Mouse (Mus musculus) kidney, postnatal 0 days (tissue): ENCODE measurements at regions not wholly inside any gene's neighbourhood (a gene's known extent, or its start where the extent isn't known, plus 50 kb on each side); places are given as distances from the start of the nearest gene placed in this dataset.

Source experiments
- ATAC-seq: fragments of 200-750 bp; cut with Nextera tagmentation; replicated peaks from 2 replicates; pipeline ENCODE4 v1.8.0; 2017; ENCODE audit warnings: low read depth, moderate number of reproducible peaks, moderate TSS enrichment, moderate library complexity; ENCODE audit not compliant: low FRiP score
- DNase-seq: peaks from one replicate; pipeline ENCODE4 v3.0.0-alpha.2; 2016; ENCODE audit warnings: low spot score
- H3K27ac ChIP-seq: fragments of 300-500 bp; sonication (generic); 2 replicates; pipeline ENCODE4 v1.5.1; 2014; ENCODE audit warnings: mild to moderate bottlenecking
- H3K27me3 ChIP-seq: fragments of 300-500 bp; sonication (generic); 2 replicates; pipeline ENCODE4 v1.6.1; 2014; ENCODE audit warnings: low read length, mixed read lengths; ENCODE audit not compliant: insufficient read depth
- H3K36me3 ChIP-seq: fragments of 300-500 bp; sonication (generic); 2 replicates; pipeline ENCODE4 v1.6.1; 2014; ENCODE audit warnings: low read length, mixed read lengths; ENCODE audit not compliant: insufficient read depth
- H3K4me1 ChIP-seq: fragments of 300-500 bp; sonication (generic); replicated peaks from 2 replicates; pipeline ENCODE4 v1.6.1; 2014; ENCODE audit warnings: antibody characterized with exemption, low read length, mixed read lengths; ENCODE audit not compliant: insufficient read depth
- H3K4me2 ChIP-seq: fragments of 300-500 bp; sonication (generic); 2 replicates; pipeline ENCODE4 v1.6.1; 2014; ENCODE audit warnings: mild to moderate bottlenecking, low read length, moderate library complexity, mixed read lengths
- H3K4me3 ChIP-seq: fragments of 300-500 bp; sonication (generic); replicated peaks from 2 replicates; pipeline ENCODE4 v1.5.1; 2014; ENCODE audit warnings: low read depth, low read length
- H3K9ac ChIP-seq: fragments of 300-500 bp; sonication (generic); 2 replicates; pipeline ENCODE4 v1.6.1; 2014; ENCODE audit warnings: low read depth, low read length
- H3K9me3 ChIP-seq: fragments of 300-500 bp; sonication (generic); replicated peaks from 2 replicates; pipeline ENCODE4 v1.6.1; 2016; ENCODE audit warnings: low read length, inconsistent platforms, mixed read lengths
- CTCF ChIP-seq: IDR thresholded peaks from 2 replicates; pipeline ENCODE4 v1.5.1; 2016; ENCODE audit warnings: antibody characterized with exemption, low read depth, mild to moderate bottlenecking, moderate library complexity
- WGBS: fragments of 180-500 bp; shearing (Covaris S2); extraction: QIAGEN DNeasy Blood & Tissue Kit; methylation state at CpG from one replicate; pipeline ENCODE4 v1.1.7; 2014; 5-methylcytosine and 5-hydroxymethylcytosine counted together

DNA sequence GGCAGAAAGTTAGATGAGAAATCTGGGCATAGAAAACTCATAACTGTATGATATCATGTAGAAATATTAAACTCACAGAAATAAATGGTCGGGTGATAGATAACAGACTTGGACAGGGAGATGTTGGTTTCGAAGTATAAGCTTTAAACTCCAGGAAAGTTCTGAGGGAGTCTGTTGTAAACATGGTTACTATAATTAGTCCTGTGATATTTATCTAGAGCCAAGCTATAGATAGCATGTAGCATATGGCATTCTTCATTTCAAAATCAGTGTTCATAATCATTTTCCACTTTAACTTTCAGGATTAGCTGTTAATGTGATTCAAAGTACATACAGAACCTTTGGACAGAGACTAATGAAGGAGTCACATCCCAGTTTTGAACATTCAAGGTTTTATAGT is 387.5 kb upstream of the Xrcc4 start:
- WGBS: 77% methylated on average over 2 of the region's 2 CpGs

DNA sequence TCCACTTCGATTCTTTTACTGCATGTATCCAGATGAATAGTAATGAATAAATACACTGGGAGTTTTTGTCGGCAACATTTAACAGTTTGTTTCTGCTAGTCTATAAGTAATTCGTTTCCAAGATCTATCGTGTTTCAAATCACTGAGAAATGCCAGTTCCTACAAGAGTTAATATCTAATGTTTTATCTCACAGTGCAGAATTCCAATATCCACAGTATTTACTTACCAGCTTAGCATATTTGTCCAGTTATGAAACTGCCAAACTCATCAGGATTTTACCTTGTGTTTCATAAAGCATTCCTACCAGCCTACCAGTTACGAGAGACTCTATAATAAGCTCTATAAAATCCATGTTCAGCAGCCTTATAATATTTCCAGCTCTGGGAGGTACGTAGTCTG is 385.1 kb upstream of the Xrcc4 start:
- H3K9me3 ChIP-seq: no peaks in the 10 kb centered on the region
- H3K4me2 ChIP-seq: no peak overlapping the region
- H3K36me3 ChIP-seq: no peaks in the 10 kb centered on the region
- no peak for ATAC-seq
- H3K27ac ChIP-seq: no peak overlapping the region
- H3K4me3 ChIP-seq: no peak overlapping the region
- DNase-seq: no peak
- H3K9ac ChIP-seq: no peak overlapping the region
- WGBS: 85% methylated on average over 6 of the region's 6 CpGs
- H3K4me1 ChIP-seq: no peaks in the 10 kb centered on the region
- TF ChIP-seq CTCF: no peak
- no peaks in the 10 kb centered on the region for H3K27me3 ChIP-seq

More for the DNA sequence above, 387.5 kb upstream of the Xrcc4 start:
- no peak overlapping the region for H3K4me3 ChIP-seq
- TF ChIP-seq CTCF: no peak
- H3K9ac ChIP-seq: no peak overlapping the region
- ATAC-seq (no peak), DNase-seq (no peak)
- H3K36me3 ChIP-seq: no peaks in the 10 kb centered on the region
- H3K4me1 ChIP-seq: no peaks in the 10 kb centered on the region
- no peak overlapping the region for H3K27ac ChIP-seq
- no peak overlapping the region for H3K4me2 ChIP-seq
- H3K9me3 ChIP-seq: no peaks in the 10 kb centered on the region
- no peaks in the 10 kb centered on the region for H3K27me3 ChIP-seq

DNA sequence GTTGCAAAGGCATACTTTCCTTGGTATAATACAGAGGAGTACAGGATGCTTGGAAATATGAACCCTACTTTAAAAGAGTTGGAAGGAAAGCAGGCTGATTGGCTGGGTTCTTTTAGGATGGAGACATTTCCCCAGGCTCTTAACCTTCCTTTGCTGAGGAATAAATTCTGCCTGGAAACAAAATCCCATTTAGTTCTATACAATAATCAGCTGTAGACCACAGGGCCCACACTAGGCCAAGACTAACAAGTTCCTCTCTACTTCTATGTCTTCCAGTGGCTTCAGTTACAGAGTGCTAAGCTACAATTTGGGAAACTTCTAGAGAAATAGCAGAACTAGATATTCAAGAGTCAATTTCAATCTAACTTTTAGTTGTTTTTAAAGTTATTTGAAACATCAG is 384.6 kb upstream of the Xrcc4 start:
- Histone ChIP-seq H3K9ac (no peak overlapping the region), H3K27ac (no peak overlapping the region), H3K4me3 (no peak overlapping the region), H3K9me3 (no peaks in the 10 kb centered on the region), H3K4me2 (no peak overlapping the region), H3K4me1 (no peaks in the 10 kb centered on the region), H3K36me3 (no peaks in the 10 kb centered on the region), H3K27me3 (no peaks in the 10 kb centered on the region)
- no peak for ATAC-seq
- DNase-seq: no peak
- TF ChIP-seq CTCF: no peak

DNA sequence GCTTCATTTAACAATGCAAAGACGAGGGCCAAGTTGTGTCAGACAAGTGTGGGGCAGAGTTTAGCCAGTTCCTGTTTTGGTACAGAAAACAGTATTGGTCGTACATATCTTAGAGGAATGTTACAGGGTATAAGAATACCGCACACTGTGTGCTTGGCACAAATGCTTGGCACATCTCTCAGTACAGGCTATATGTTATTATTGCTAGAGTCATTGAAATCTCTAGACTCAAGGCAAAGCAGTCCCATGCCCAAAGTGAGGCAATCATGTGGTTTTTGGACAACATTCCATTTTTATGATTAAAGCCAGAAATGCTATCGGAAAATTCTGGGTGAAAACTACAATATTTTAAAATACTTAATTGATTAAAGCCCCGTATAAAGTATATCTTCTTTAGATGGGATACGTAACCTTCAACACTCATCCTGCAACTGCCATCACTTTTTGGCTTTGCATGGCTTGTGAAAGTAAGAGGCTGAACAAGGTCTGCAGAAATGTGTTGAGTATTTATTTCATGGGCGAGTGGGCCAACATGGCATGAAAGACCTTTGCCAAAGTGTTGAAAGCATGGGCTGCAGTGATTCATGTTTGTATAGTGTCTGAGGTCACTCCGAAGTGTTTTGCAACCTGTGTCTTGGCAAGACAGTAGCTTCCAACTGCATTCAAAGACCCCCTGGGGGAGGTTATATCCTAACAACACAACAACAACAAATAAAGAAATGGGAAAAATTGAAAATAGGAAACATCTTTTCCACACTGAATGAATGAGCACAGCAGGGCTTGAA is 383.8 kb upstream of the Xrcc4 start:
- Histone ChIP-seq H3K4me2 (no peak overlapping the region), H3K27ac (no peak overlapping the region), H3K9ac (no peak overlapping the region), H3K9me3 (no peaks in the 10 kb centered on the region), H3K4me1 (no peaks in the 10 kb centered on the region), H3K27me3 (no peaks in the 10 kb centered on the region), H3K36me3 (no peaks in the 10 kb centered on the region), H3K4me3 (no peak overlapping the region)
- WGBS: 88% methylated on average over 8 of the region's 8 CpGs
- DNase-seq (no peak), ATAC-seq (no peak)
- TF ChIP-seq CTCF: no peak

DNA sequence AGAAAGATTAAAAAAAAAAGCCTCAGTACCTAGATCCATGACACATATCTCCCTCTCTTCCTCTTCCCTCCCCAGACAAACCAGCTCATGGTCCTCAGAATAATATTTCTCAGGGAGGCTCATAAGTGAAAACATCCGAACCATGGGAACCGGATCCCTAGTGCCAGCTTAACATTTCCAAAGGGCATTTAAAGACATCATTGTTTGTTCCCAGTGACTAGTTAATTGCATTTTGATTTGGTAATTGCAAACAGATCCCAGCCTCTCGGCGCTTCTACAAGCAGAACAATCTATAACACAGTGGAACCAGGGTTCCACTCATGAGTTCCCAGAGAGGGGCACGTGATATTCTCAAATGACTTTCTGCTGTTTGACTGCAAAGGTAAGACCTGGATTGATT is 376.7 kb upstream of the Xrcc4 start:
- H3K4me2 ChIP-seq: no peak overlapping the region
- no peak for TF ChIP-seq CTCF
- no peaks in the 10 kb centered on the region for H3K36me3 ChIP-seq
- H3K9ac ChIP-seq: no peak overlapping the region
- H3K9me3 ChIP-seq: no peaks in the 10 kb centered on the region
- ATAC-seq (no peak), DNase-seq (no peak)
- 68% methylated on average over 5 of the region's 5 CpGs for WGBS
- peaks cover 5% of the 10 kb centered on the region; the same call in 1 of the 2 replicates for H3K4me1 ChIP-seq
- no peaks in the 10 kb centered on the region for H3K27me3 ChIP-seq
- no peak overlapping the region for H3K4me3 ChIP-seq
- no peak overlapping the region for H3K27ac ChIP-seq

DNA sequence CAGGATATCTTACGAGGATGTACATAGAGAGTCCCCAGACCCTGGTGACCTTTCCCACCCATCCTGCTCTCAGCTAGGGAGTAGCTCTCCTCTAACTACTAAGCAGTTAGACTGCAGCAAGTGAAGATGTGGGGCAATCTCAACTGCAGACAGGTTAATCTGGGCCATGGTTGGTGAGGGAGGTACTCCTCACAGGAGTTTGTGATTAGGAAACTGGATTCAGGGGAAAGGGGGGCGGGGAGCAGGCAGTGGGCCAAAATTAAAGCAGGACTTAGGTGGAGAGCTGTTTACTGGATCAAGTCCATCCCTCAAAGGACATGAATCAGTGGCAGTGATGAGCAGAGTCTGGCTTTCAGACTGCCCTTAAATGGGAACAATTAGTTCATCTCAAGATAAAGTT is 374.6 kb upstream of the Xrcc4 start:
- Histone ChIP-seq H3K4me3 (no peak overlapping the region), H3K27me3 (no peaks in the 10 kb centered on the region), H3K4me1 (peaks cover 5% of the 10 kb centered on the region; the same call in 1 of the 2 replicates), H3K36me3 (no peaks in the 10 kb centered on the region), H3K4me2 (no peak overlapping the region), H3K27ac (peak overlapping the region; percentile 60), H3K9ac (no peak overlapping the region), H3K9me3 (no peaks in the 10 kb centered on the region)
- DNase-seq: peak; percentile 16
- ATAC-seq: peak; percentile 52
- TF ChIP-seq CTCF: no peak
- WGBS: 55% methylated on average over 2 of the region's 2 CpGs

DNA sequence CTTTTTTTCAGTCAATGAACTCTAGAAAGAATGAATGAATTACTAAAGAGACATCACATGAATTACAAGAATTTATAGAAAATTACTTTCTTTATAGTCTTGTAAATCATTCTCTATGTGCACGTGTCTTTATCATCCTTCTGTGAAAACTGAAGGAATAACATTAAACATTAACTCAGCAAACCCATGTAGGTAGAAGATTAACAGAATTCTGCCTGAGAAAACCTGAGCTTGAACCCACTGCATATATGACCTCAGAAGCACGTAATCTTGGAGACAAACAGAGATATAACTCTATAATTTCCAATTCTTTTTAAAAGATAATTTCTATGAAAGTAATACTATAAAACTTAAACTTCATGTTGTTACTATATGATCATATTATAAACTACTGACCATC is 374.0 kb upstream of the Xrcc4 start:
- TF ChIP-seq CTCF: no peak
- H3K9me3 ChIP-seq: no peaks in the 10 kb centered on the region
- no peaks in the 10 kb centered on the region for H3K36me3 ChIP-seq
- H3K4me1 ChIP-seq: peaks cover 5% of the 10 kb centered on the region; the same call in 1 of the 2 replicates
- H3K4me3 ChIP-seq: no peak overlapping the region
- 48% methylated on average over 2 of the region's 2 CpGs for WGBS
- ATAC-seq (peak; percentile 73), DNase-seq (peak; percentile 39)
- H3K9ac ChIP-seq: no peak overlapping the region
- H3K27me3 ChIP-seq: no peaks in the 10 kb centered on the region
- no peak overlapping the region for H3K27ac ChIP-seq
- no peak overlapping the region for H3K4me2 ChIP-seq
